In the genomic region with DNA sequence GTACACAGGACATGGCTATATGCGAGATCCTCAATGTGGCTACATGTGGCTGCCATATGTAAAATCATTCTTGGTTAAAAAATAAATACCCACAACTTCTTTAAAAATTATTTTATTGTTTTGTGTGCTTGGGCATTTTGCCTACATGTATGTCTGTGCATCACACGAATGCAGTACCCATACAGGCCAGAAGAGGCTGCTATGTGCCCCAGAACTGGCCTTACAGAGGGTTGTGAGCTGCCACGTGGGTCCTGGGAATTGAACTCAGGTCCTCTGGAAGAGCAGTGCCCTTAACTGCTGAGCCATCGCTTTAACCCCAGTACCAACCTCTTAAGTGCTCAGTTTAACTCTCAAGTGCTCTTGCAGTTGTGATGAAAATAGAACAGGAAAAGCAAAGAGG, we compare ENCODE assay signal across 18 mouse cellular contexts.
DNase-seq lines count a peak whose midpoint lies in the region; ATAC-seq and TF ChIP-seq lines count a peak whose summit lies in the region.
"Had no signal": no experiment of that assay in that cellular context is flagged by ENCODE, and none has a peak within 500 bp of the region (broad histone marks: within the 10 kb centered on the region; RNA-seq: fewer than 3 reads in every experiment).

No protein-coding gene starts in this region.

- H3K4me3 ChIP-seq in heart, adult 2 months, result no peak overlapping the region
- H3K4me3 ChIP-seq in lung, embryonic 14.5 days (ENCODE audit: low read depth, low read length), result no peak overlapping the region
- H3K4me3 ChIP-seq: forebrain, embryonic 12.5 days had no signal

- no peak overlapping the region for H3K27ac ChIP-seq in heart, adult 2 months
- H3K27ac ChIP-seq in lung, embryonic 14.5 days (ENCODE audit: low read depth), result no peak overlapping the region
- H3K27ac ChIP-seq: forebrain, embryonic 12.5 days had no signal

- WGBS in heart, adult 2 months, result 81% methylated on average over 4 of the region's 4 CpGs
- 78% methylated on average over 4 of the region's 4 CpGs for WGBS in lung, embryonic 14.5 days

- no peak for TF ChIP-seq POLR2A in heart, adult 2 months (IDR thresholded peaks at IDR 0.05; ENCODE audit: insufficient read depth, low read depth, low read length)

- H3K27me3 ChIP-seq in heart, adult 2 months (ENCODE audit: control insufficient read depth, insufficient read depth, low read length), result no peaks in the 10 kb centered on the region
- H3K27me3 ChIP-seq in lung, embryonic 14.5 days (ENCODE audit: insufficient read depth, low read length), result no peaks in the 10 kb centered on the region
- H3K27me3 ChIP-seq: forebrain, embryonic 12.5 days; Patski had no signal

- no peak overlapping the region for H3K9ac ChIP-seq in heart, adult 2 months (ENCODE audit: low read depth, low read length)
- H3K9ac ChIP-seq in lung, embryonic 14.5 days, result no peak overlapping the region
- H3K9ac ChIP-seq: forebrain, embryonic 12.5 days had no signal

- H3K79me2 ChIP-seq in heart, adult 2 months (replicated peaks; ENCODE audit: control insufficient read depth, insufficient read depth, low read length), result no peaks in the 10 kb centered on the region

- DNase-seq in heart, adult 2 months, result no peak
- no peak for DNase-seq in heart, adult 18-20 months
- DNase-seq in lung, embryonic 14.5 days, result no peak
- DNase-seq in lung, postnatal 10 days, result no peak
- peak; percentile 16 for DNase-seq in ES-CJ7 (ENCODE audit: low read depth, low spot score)
- no peak for DNase-seq in urinary bladder, postnatal 14 days (ENCODE audit: low spot score)
- no peak for DNase-seq in c-Kit-positive CD71-positive TER-119-positive erythroid progenitor cells, embryonic 14.5 days (ENCODE audit: low spot score)
- DNase-seq: cerebellum, adult 11-12 months; cerebellum, postnatal 25 days; gastrocnemius, postnatal 14 days; kidney, adult 2 months; lung, adult 18-20 months; thymus, adult 18-20 months had no signal

- peak; percentile 42 for TF ChIP-seq CTCF in heart, adult 2 months (IDR thresholded peaks at IDR 0.05)
- peak; percentile 39 for TF ChIP-seq CTCF in lung, embryonic 14.5 days (IDR thresholded peaks at IDR 0.05; ENCODE audit: low read depth)

- H3K9me3 ChIP-seq in lung, embryonic 14.5 days (ENCODE audit: low read depth, low read length), result no peaks in the 10 kb centered on the region
- H3K9me3 ChIP-seq: forebrain, embryonic 12.5 days had no signal

- H3K4me2 ChIP-seq in lung, embryonic 14.5 days, result no peak overlapping the region
- H3K4me2 ChIP-seq: forebrain, embryonic 12.5 days; heart, embryonic 11.5 days had no signal

- no peak for TF ChIP-seq EP300 in heart, adult 2 months (IDR thresholded peaks at IDR 0.05; ENCODE audit: insufficient read depth, low read depth, low read length)

- ATAC-seq in lung, embryonic 14.5 days (ENCODE audit: insufficient read depth), result no peak
- ATAC-seq in megakaryocyte-erythroid progenitor cell, adult 5-6 weeks (replicated peaks; ENCODE audit: low FRiP score, low TSS enrichment, poor library complexity, severe bottlenecking), result 0 out of 2 replicates have a peak, but pooled peaks have one; percentile 50
- ATAC-seq: hindbrain, embryonic 16.5 days; Patski had no signal

- no peaks in the 10 kb centered on the region for H3K36me3 ChIP-seq in heart, adult 2 months (ENCODE audit: control insufficient read depth, insufficient read depth, low read length)
- no peaks in the 10 kb centered on the region for H3K36me3 ChIP-seq in lung, embryonic 14.5 days (ENCODE audit: insufficient read depth)
- H3K36me3 ChIP-seq: forebrain, embryonic 12.5 days had no signal

- intact Hi-C loops in heart, adult 2 months (cut with DNase I), result no loop called here

- no peaks in the 10 kb centered on the region for H3K4me1 ChIP-seq in heart, adult 2 months (ENCODE audit: control insufficient read depth, insufficient read depth, low read length)
- H3K4me1 ChIP-seq in lung, embryonic 14.5 days (ENCODE audit: insufficient read depth), result no peaks in the 10 kb centered on the region
- H3K4me1 ChIP-seq: forebrain, embryonic 12.5 days had no signal
